Mouse (Mus musculus) heart, embryonic 10.5 days (tissue): ENCODE measurements around the gene Ak7. TPM values are rescaled to one million over a fixed set of nuclear protein-coding genes. Genes with fewer than 3 reads are reported as not detected.
A peak's percentile ranks its signal among the peaks of the same experiment; 100 is the strongest.

Experiments
- DNase-seq: peaks from one replicate; pipeline ENCODE4 v3.0.0-alpha.2; 2017; ENCODE audit warnings: low spot score
- H3K27ac ChIP-seq: fragments of 300-500 bp; sonication (generic); 2 replicates; pipeline ENCODE4 v1.5.1; 2016; ENCODE audit warnings: mild to moderate bottlenecking
- H3K27me3 ChIP-seq: fragments of 300-500 bp; sonication (generic); 2 replicates; pipeline ENCODE4 v1.6.1; 2016; ENCODE audit warnings: mild to moderate bottlenecking; ENCODE audit not compliant: poor library complexity, insufficient read depth, severe bottlenecking
- H3K36me3 ChIP-seq: fragments of 300-500 bp; sonication (generic); 2 replicates; pipeline ENCODE4 v1.6.1; 2016; ENCODE audit warnings: mild to moderate bottlenecking, moderate library complexity
- H3K4me1 ChIP-seq: fragments of 300-500 bp; sonication (generic); 2 replicates; pipeline ENCODE4 v1.6.1; 2016; ENCODE audit warnings: mild to moderate bottlenecking
- H3K4me3 ChIP-seq: fragments of 300-500 bp; sonication (generic); 2 replicates; pipeline ENCODE4 v1.5.1; 2016; ENCODE audit warnings: mild to moderate bottlenecking, moderate library complexity
- H3K9me3 ChIP-seq: fragments of 300-500 bp; sonication (generic); 2 replicates; pipeline ENCODE4 v1.6.1; 2016; ENCODE audit warnings: mild to moderate bottlenecking, moderate library complexity
- WGBS: fragments of 180-500 bp; shearing (Covaris S2); methylation state at CpG from one replicate; pipeline ENCODE4 v1.1.7; 2016; 5-methylcytosine and 5-hydroxymethylcytosine counted together
- polyA plus RNA-seq: library from polyadenylated mRNA; unstranded; fragments of >200 nt; fragmentation: Nextera tagmentation; extraction: Ambion mirVana; gene quantifications from 2 replicates; pipeline ENCODE4 v1.2.1, GENCODE M21; 2016

The Ak7 gene
- polyA plus RNA-seq, 1 experiment from 2014 or later: 0.64 TPM

DNA sequence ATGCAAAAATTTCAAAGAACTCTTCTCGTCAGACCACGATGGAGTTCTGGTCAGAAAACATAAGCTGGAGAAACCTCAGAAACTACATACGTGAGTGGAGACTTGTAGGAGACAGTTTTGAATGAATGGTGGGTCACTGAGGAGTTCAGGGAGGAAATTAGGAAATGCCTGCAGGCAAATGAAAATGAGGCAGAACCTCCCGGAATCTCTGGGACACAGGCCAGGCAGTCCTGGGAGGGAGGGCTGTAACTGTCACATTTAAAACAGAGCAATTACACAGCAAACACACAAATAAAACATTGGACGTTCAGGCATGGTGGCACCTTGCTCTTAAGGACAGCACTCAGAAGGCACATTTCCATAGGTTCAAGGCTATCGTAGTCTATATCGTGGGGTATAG is 69.1 kb downstream of the Ak7 start:
- no peaks in the 10 kb centered on the region for H3K36me3 ChIP-seq
- no peaks in the 10 kb centered on the region for H3K9me3 ChIP-seq
- no peaks in the 10 kb centered on the region for H3K27me3 ChIP-seq
- H3K27ac ChIP-seq: no peak overlapping the region
- WGBS: 84% methylated on average over 7 of the region's 7 CpGs
- no peak for DNase-seq
- H3K4me1 ChIP-seq: 0 out of 2 replicates have a peak, but pooled peaks cover under 1% of the 10 kb centered on the region
- no peak overlapping the region for H3K4me3 ChIP-seq

DNA sequence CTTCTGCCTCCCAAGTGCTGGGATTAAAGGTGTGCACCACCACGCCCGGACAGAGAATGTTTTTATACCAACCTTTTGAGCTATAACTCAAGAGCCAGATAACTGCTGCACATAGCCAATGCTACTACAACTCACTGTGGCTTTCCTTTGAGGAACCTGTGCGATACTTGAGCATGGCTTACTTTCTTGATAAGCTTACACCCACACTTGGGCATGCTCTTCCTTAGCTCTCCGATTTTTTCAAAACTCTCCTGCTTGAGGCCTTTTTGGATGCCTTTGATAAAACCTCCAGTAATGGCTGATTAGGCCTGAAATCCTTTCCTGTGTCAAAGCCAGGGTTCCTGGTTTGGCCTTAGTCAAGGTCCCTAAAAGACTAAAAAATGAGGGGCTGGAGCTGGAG is 71.9 kb downstream of the Ak7 start:
- no peak for DNase-seq
- Histone ChIP-seq H3K9me3 (no peaks in the 10 kb centered on the region), H3K4me1 (no peaks in the 10 kb centered on the region), H3K4me3 (no peak overlapping the region), H3K27ac (no peak overlapping the region), H3K27me3 (no peaks in the 10 kb centered on the region), H3K36me3 (no peaks in the 10 kb centered on the region)
- WGBS: 79% methylated on average over 4 of the region's 4 CpGs

- peaks cover 8% of the 10 kb centered on the region; the same call in 1 of the 2 replicates for H3K36me3 ChIP-seq
- peak within 1 kb of the TSS; percentile 95 for H3K4me3 ChIP-seq
- WGBS: under 1% methylated on average over 79 of the region's 85 CpGs
- no peaks in the 10 kb centered on the region for H3K27me3 ChIP-seq
- no peaks in the 10 kb centered on the region for H3K9me3 ChIP-seq
- peak; percentile 96 for DNase-seq
- H3K4me1 ChIP-seq: peaks cover 12% of the 10 kb centered on the region; the same call in 1 of the 2 replicates
- peak within 1 kb of the TSS; percentile 98 for H3K27ac ChIP-seq
Measured at GRCm38 (mm10) chr12:105784196-105784999, 78.6 kb downstream of the Ak7 start, which contains the start of gene Papola. Gene Papola (plus strand): TSS chr12:105784694.

GRCm38 (mm10) chr12:105785000-105785774 is 79.4 kb downstream of the Ak7 start:
- DNase-seq: peak; percentile 89
- Histone ChIP-seq H3K27ac (peak overlapping the region; percentile 98), H3K4me3 (peak overlapping the region; percentile 95), H3K4me1 (peaks cover 12% of the 10 kb centered on the region; the same call in 1 of the 2 replicates), H3K27me3 (no peaks in the 10 kb centered on the region), H3K36me3 (peaks cover 8% of the 10 kb centered on the region; the same call in 1 of the 2 replicates), H3K9me3 (no peaks in the 10 kb centered on the region)
- WGBS: under 1% methylated on average over 44 of the region's 53 CpGs

DNA sequence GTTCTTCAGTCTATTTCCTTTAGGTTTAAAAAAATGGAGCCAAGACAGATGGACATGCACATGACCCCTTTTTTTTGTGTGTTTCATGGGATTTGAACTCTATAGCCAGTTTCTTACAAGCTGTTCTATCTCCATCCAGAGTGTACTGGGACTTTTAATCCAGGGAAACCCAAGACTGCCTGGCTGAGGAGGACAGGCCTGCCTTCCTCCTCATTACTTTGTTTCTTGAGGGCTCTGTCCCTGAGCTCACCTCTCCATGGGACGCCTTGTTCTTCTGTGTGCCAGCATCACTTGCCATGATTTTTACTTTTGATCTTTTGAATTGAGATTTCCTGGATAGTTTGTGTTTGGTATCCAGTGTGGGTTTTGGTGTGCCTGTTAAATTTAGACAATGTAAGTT is 80.3 kb downstream of the Ak7 start:
- no peaks in the 10 kb centered on the region for H3K27me3 ChIP-seq
- 73% methylated on average over 1 of the region's 1 CpGs for WGBS
- H3K4me3 ChIP-seq: peak overlapping the region; percentile 95
- H3K36me3 ChIP-seq: peaks cover 8% of the 10 kb centered on the region; the same call in 1 of the 2 replicates
- H3K27ac ChIP-seq: no peak overlapping the region
- no peaks in the 10 kb centered on the region for H3K9me3 ChIP-seq
- DNase-seq: no peak
- peaks cover 12% of the 10 kb centered on the region; the same call in 1 of the 2 replicates for H3K4me1 ChIP-seq

GRCm38 (mm10) chr12:105787626-105788025 is 81.8 kb downstream of the Ak7 start:
- no peak overlapping the region for H3K4me3 ChIP-seq
- H3K27ac ChIP-seq: no peak overlapping the region
- H3K4me1 ChIP-seq: peaks cover 12% of the 10 kb centered on the region; the same call in 1 of the 2 replicates
- H3K9me3 ChIP-seq: no peaks in the 10 kb centered on the region
- no peak for DNase-seq
- peaks cover 8% of the 10 kb centered on the region; the same call in 1 of the 2 replicates for H3K36me3 ChIP-seq
- 93% methylated on average over 2 of the region's 2 CpGs for WGBS
- no peaks in the 10 kb centered on the region for H3K27me3 ChIP-seq

DNA sequence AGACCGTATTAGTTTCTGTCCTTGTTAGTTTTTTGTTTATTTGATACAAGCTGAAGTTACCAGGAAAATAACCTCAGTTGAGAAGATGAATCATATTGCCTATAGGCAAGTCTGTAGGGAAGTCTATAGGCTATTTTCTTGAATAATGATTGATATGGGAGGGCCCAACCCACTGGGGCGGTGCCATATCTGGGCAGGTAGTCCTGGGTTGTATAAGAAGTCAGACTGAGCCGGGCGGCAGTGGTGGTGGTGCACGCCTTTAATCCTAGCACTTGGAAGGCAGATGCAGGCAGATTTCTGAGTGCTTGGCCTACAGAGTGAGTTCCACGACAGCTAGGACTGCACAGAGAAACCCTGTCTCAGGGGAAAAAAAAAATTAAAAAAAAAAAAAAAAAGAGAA is 84.1 kb downstream of the Ak7 start:
- WGBS: 90% methylated on average over 6 of the region's 6 CpGs
- H3K36me3 ChIP-seq: peaks cover 19% of the 10 kb centered on the region

DNA sequence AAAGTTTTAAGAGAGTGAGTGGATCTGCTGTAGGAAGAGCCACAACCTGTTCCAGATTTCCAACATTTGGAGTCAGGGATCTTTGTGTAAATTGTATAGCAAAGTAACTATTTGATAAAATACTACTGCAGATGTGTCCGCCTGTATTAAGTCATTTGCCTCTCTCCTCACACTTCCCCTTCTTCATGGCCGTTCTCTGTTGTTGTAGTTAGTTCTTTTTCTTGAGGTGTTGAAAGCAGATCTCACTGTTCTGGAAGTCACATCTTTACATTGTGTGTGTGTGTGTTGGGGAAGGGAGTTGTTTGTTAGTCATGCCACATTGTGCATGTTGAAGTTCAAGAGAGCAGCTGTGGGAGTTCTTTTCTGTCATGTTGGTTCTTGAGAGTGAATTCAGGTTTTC is 89.1 kb downstream of the Ak7 start:
- 88% methylated on average over 2 of the region's 2 CpGs for WGBS
- no peak overlapping the region for H3K27ac ChIP-seq
- H3K9me3 ChIP-seq: no peaks in the 10 kb centered on the region
- peaks cover 11% of the 10 kb centered on the region for H3K4me1 ChIP-seq
- DNase-seq: no peak
- H3K4me3 ChIP-seq: no peak overlapping the region
- H3K36me3 ChIP-seq: peaks cover 17% of the 10 kb centered on the region
- no peaks in the 10 kb centered on the region for H3K27me3 ChIP-seq

More for the DNA sequence above, 84.1 kb downstream of the Ak7 start:
- no peak for DNase-seq
- H3K9me3 ChIP-seq: no peaks in the 10 kb centered on the region
- no peak overlapping the region for H3K4me3 ChIP-seq
- peaks cover 12% of the 10 kb centered on the region; the same call in 1 of the 2 replicates for H3K4me1 ChIP-seq
- H3K27me3 ChIP-seq: no peaks in the 10 kb centered on the region
- no peak overlapping the region for H3K27ac ChIP-seq

GRCm38 (mm10) chr12:105798001-105798400 is 92.2 kb downstream of the Ak7 start:
- H3K27ac ChIP-seq: no peak overlapping the region
- H3K36me3 ChIP-seq: peaks cover 40% of the 10 kb centered on the region
- no peaks in the 10 kb centered on the region for H3K27me3 ChIP-seq
- DNase-seq: no peak
- H3K4me3 ChIP-seq: no peak overlapping the region
- no peaks in the 10 kb centered on the region for H3K9me3 ChIP-seq
- peaks cover 11% of the 10 kb centered on the region for H3K4me1 ChIP-seq

DNA sequence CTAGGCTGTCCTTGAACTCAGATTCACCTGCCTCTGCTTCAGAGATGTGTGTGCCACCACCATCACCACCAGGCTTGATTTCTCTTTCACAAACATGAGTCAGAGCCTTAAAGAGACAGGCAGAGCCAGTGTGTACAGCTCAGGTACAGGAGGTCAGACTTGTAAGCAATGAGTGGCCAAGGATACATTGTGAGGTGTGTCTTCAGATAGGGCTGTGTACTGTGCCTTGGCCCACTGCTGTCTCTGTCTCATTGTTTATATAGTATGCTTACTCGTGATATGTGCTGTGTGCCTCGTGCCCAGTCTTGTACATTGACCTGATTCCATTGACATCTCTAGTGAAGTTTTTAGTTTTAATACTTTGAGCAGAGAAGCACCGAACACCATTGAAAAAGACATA is 100.0 kb downstream of the Ak7 start:
- DNase-seq: no peak
- H3K9me3 ChIP-seq: no peaks in the 10 kb centered on the region
- 95% methylated on average over 3 of the region's 3 CpGs for WGBS
- 0 out of 2 replicates have a peak, but pooled peaks cover 3% of the 10 kb centered on the region for H3K4me1 ChIP-seq
- H3K27me3 ChIP-seq: no peaks in the 10 kb centered on the region
- no peak overlapping the region for H3K4me3 ChIP-seq
- H3K36me3 ChIP-seq: peaks cover 76% of the 10 kb centered on the region
- no peak overlapping the region for H3K27ac ChIP-seq

- Histone ChIP-seq H3K4me3 (no peak overlapping the region), H3K9me3 (no peaks in the 10 kb centered on the region), H3K27me3 (no peaks in the 10 kb centered on the region), H3K4me1 (0 out of 2 replicates have a peak, but pooled peaks cover 6% of the 10 kb centered on the region), H3K27ac (no peak overlapping the region), H3K36me3 (peaks cover 76% of the 10 kb centered on the region)
- DNase-seq: no peak
- WGBS: 93% methylated on average over 3 of the region's 3 CpGs
Measured at GRCm38 (mm10) chr12:105806205-105806604, 100.4 kb downstream of the Ak7 start.

DNA sequence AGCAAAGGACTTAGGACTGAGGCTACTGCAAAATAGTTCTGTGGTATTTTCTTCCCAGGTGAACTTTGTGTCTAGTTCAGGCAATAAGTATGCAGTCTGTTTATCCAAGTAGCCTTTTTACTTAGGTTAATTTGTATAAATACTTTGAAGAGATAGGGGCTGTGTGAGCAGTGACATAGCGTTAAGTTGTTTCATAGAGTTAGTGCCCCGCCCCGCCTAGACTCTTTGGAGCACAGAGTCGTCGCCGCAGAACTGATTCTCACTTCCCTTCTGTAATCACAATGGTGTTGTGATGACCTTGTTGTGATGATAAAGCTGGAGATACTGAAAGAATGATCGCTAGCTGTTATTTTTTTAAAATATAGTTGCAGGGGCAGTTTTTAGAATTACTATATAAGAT is 101.6 kb downstream of the Ak7 start:
- Histone ChIP-seq H3K27me3 (no peaks in the 10 kb centered on the region), H3K27ac (no peak overlapping the region), H3K9me3 (no peaks in the 10 kb centered on the region), H3K4me1 (0 out of 2 replicates have a peak, but pooled peaks cover 6% of the 10 kb centered on the region), H3K4me3 (no peak overlapping the region), H3K36me3 (peaks cover 77% of the 10 kb centered on the region)
- no peak for DNase-seq
- WGBS: 84% methylated on average over 7 of the region's 7 CpGs

- WGBS: 80% methylated on average over 3 of the region's 3 CpGs
- no peak for DNase-seq
- Histone ChIP-seq H3K27ac (no peak overlapping the region), H3K4me1 (0 out of 2 replicates have a peak, but pooled peaks cover 6% of the 10 kb centered on the region), H3K36me3 (peaks cover 75% of the 10 kb centered on the region), H3K27me3 (no peaks in the 10 kb centered on the region), H3K4me3 (no peak overlapping the region), H3K9me3 (no peaks in the 10 kb centered on the region)
Measured at GRCm38 (mm10) chr12:105808945-105809344, 103.2 kb downstream of the Ak7 start.
